Mouse (Mus musculus): ENCODE results near the gene Tmem178b.

DNA sequence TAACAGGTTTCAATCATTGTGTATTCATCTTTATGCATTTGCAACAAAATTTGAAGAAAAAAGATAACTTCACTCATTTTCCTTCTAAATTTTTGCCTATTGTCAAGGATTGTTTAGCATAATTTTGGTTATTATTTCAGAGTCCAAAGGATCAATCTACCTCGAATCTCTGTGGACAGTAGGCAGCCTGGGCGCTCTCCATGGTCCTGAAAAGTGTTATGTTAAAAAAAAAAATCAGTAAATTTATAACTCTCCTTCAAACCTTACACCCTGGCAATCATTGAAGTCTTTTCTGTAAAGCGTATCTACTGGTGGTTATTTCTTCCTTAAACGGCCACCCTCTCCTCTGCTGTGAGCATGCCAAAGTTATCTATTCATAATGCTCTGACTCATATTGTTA, 26.2 kb downstream of the Tmem178b start:
- no peak for TF ChIP-seq POLR2A (IDR thresholded peaks at IDR 0.05; ENCODE audit: insufficient read depth, low read depth, low read length)
- TF ChIP-seq CTCF (IDR thresholded peaks at IDR 0.05; ENCODE audit: insufficient read depth, low read depth, low read length), result no peak

Data from olfactory bulb, adult 2 months (tissue).